11 mouse cellular contexts compared by ENCODE assay signal in genomic region chr4:83020759-83021555, GRCm38 (mm10). TPM values are rescaled to one million over a fixed set of nuclear protein-coding genes. Genes with fewer than 3 reads are reported as not detected.
DNase-seq lines count a peak whose midpoint lies in the region; ATAC-seq lines count a peak whose summit lies in the region.
"Had no signal": no experiment of that assay in that cellular context is flagged by ENCODE, and none has a peak within 500 bp of the region (broad histone marks: within the 10 kb centered on the region; RNA-seq: fewer than 3 reads in every experiment).

No protein-coding gene starts in this region.

- no peak overlapping the region for H3K4me2 ChIP-seq in midbrain, embryonic 15.5 days
- no peak overlapping the region for H3K4me2 ChIP-seq in hindbrain, embryonic 13.5 days
- peak overlapping the region; percentile 24 for H3K4me2 ChIP-seq in limb, embryonic 13.5 days (replicated peaks)

- no peaks in the 10 kb centered on the region for H3K9me3 ChIP-seq in midbrain, embryonic 10.5 days (replicated peaks)
- no peaks in the 10 kb centered on the region for H3K9me3 ChIP-seq in midbrain, embryonic 15.5 days
- no peaks in the 10 kb centered on the region for H3K9me3 ChIP-seq in hindbrain, embryonic 13.5 days
- no peaks in the 10 kb centered on the region for H3K9me3 ChIP-seq in limb, embryonic 13.5 days

- peak overlapping the region; percentile 46 for H3K27ac ChIP-seq in midbrain, embryonic 10.5 days (replicated peaks)
- H3K27ac ChIP-seq in midbrain, embryonic 15.5 days: no peak overlapping the region
- H3K27ac ChIP-seq in hindbrain, embryonic 13.5 days: no peak overlapping the region
- peak overlapping the region; percentile 44; the same call in 1 of the 2 replicates for H3K27ac ChIP-seq in limb, embryonic 13.5 days

- no peak overlapping the region for H3K4me3 ChIP-seq in midbrain, embryonic 10.5 days
- no peak overlapping the region for H3K4me3 ChIP-seq in midbrain, embryonic 15.5 days
- H3K4me3 ChIP-seq in hindbrain, embryonic 13.5 days: no peak overlapping the region
- H3K4me3 ChIP-seq in limb, embryonic 13.5 days: no peak overlapping the region

- ATAC-seq in midbrain, embryonic 15.5 days (replicated peaks): no peak; the same call in 1 of the 2 replicates
- ATAC-seq in hindbrain, embryonic 13.5 days (ENCODE audit: low FRiP score): 0 out of 2 replicates have a peak, but pooled peaks have one; percentile 53
- ATAC-seq in limb, embryonic 13.5 days (ENCODE audit: low FRiP score, low read depth): no peak
- ATAC-seq: liver, postnatal 0 days had no signal

- H3K36me3 ChIP-seq in midbrain, embryonic 10.5 days: 0 out of 2 replicates have a peak, but pooled peaks cover 3% of the 10 kb centered on the region
- H3K36me3 ChIP-seq in midbrain, embryonic 15.5 days (replicated peaks): no peaks in the 10 kb centered on the region
- H3K36me3 ChIP-seq in hindbrain, embryonic 13.5 days: no peaks in the 10 kb centered on the region
- H3K36me3 ChIP-seq in limb, embryonic 13.5 days: no peaks in the 10 kb centered on the region

- DNase-seq in midbrain, embryonic 10.5 days (ENCODE audit: low spot score): peak; percentile 44
- DNase-seq in ovary, postnatal 14 days (ENCODE audit: low spot score): no peak
- DNase-seq in right cerebral cortex, postnatal 14 days: no peak
- DNase-seq in cerebellum, adult 18-20 months: no peak
- no peak for DNase-seq in spleen, adult 18-20 months
- DNase-seq: cerebellum, adult 2 months; heart, postnatal 14 days; liver, postnatal 0 days had no signal

- WGBS in midbrain, embryonic 10.5 days: 51% methylated on average over 15 of the region's 15 CpGs
- 33% methylated on average over 15 of the region's 15 CpGs for whole genome bisulfite sequencing in midbrain, embryonic 15.5 days
- WGBS in hindbrain, embryonic 13.5 days: 32% methylated on average over 15 of the region's 15 CpGs
- WGBS in limb, embryonic 13.5 days: 21% methylated on average over 15 of the region's 15 CpGs

- H3K4me1 ChIP-seq in midbrain, embryonic 10.5 days: peaks cover 20% of the 10 kb centered on the region
- peaks cover 7% of the 10 kb centered on the region; the same call in 1 of the 2 replicates for H3K4me1 ChIP-seq in midbrain, embryonic 15.5 days
- peaks cover 20% of the 10 kb centered on the region for H3K4me1 ChIP-seq in hindbrain, embryonic 13.5 days (replicated peaks)
- H3K4me1 ChIP-seq in limb, embryonic 13.5 days: peaks cover 18% of the 10 kb centered on the region

- peaks cover 18% of the 10 kb centered on the region; the same call in 1 of the 2 replicates for H3K27me3 ChIP-seq in midbrain, embryonic 10.5 days (ENCODE audit: low read depth, poor library complexity, severe bottlenecking)
- no peaks in the 10 kb centered on the region for H3K27me3 ChIP-seq in midbrain, embryonic 15.5 days (replicated peaks)
- H3K27me3 ChIP-seq in hindbrain, embryonic 13.5 days: no peaks in the 10 kb centered on the region
- no peaks in the 10 kb centered on the region for H3K27me3 ChIP-seq in limb, embryonic 13.5 days

- H3K9ac ChIP-seq in midbrain, embryonic 15.5 days: no peak overlapping the region
- peak overlapping the region; percentile 6; the same call in 1 of the 2 replicates for H3K9ac ChIP-seq in hindbrain, embryonic 13.5 days
- 0 out of 2 replicates have a peak overlapping the region, but pooled peaks have one; percentile 25 for H3K9ac ChIP-seq in limb, embryonic 13.5 days
- H3K9ac ChIP-seq: liver, postnatal 0 days had no signal

RNA-seq across cellular contexts. Expression of gene Frem1, which starts 31.2 kb away (rescaled TPM):
- polyA plus RNA-seq in midbrain, embryonic 10.5 days (2016; fragmentation: Nextera tagmentation; extraction: Ambion mirVana): 6.0 and 7.7 TPM in 2 replicates
- 1.6 and 1.7 TPM in 2 replicates for polyA plus RNA-seq in midbrain, embryonic 15.5 days (2015; fragmentation: Nextera tagmentation; extraction: Ambion mirVana)
- 2.6 and 3.4 TPM in 2 replicates for polyA plus RNA-seq in hindbrain, embryonic 13.5 days (2015; fragmentation: Nextera tagmentation; extraction: Ambion mirVana)
- 5.5 and 6.2 TPM in 2 replicates for polyA plus RNA-seq in limb, embryonic 13.5 days (2015; fragmentation: Nextera tagmentation; extraction: Ambion mirVana)

Comparison
In these comparisons a context has a peak if more than half of its experiments do, and no peak if none do; other contexts are left out.
1. H3K27ac ChIP-seq: peak in midbrain, embryonic 10.5 days (single experiment) and limb, embryonic 13.5 days (single experiment); none in midbrain, embryonic 15.5 days (single experiment) and hindbrain, embryonic 13.5 days (single experiment).